Mouse (Mus musculus): Measurements from ENCODE around the gene Trio. TPM values are rescaled to one million over a fixed set of nuclear protein-coding genes. Genes with fewer than 3 reads are reported as not detected.

The Trio gene
- polyA plus RNA-seq, 1 experiment from 2014 or later: 18.6 TPM

DNA sequence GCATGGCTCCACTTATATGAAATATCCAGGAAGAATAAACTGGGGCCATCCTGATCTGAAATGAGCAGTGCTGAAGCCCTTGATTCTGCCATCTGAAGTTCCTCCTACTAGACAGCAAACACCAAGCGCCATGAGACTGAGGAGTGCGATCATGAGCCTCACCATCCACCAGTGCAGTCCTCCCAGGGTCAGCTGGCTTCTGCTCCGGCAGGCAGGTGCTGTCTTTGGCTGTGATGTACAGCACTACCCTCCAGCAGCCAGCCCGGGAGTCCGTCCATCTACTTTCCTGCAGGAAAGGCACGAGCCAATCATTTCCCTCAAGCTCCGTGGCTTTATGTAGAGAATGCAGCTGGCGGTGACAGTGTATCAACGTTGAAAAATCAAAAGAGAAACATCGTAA is 10.0 kb upstream of the Trio start:
- Histone ChIP-seq H3K36me3 (no peaks in the 10 kb centered on the region), H3K27ac (ENCODE audit: poor library complexity, severe bottlenecking) (no peak overlapping the region), H3K4me2 (no peak overlapping the region), H3K9me3 (replicated peaks) (no peaks in the 10 kb centered on the region), H3K27me3 (replicated peaks) (peaks cover 9% of the 10 kb centered on the region), H3K4me3 (no peak overlapping the region), H3K4me1 (replicated peaks) (no peaks in the 10 kb centered on the region), H3K9ac (no peak overlapping the region)
- WGBS: 71% methylated on average over 10 of the region's 10 CpGs
- ATAC-seq (ENCODE audit: insufficient number of reproducible peaks, low FRiP score): no peak

- no peaks in the 10 kb centered on the region for H3K4me1 ChIP-seq (replicated peaks)
- WGBS: 76% methylated on average over 10 of the region's 10 CpGs
- H3K4me3 ChIP-seq: no peak overlapping the region
- H3K9ac ChIP-seq: no peak overlapping the region
- no peak for ATAC-seq (ENCODE audit: insufficient number of reproducible peaks, low FRiP score)
- H3K9me3 ChIP-seq (replicated peaks): no peaks in the 10 kb centered on the region
- no peak overlapping the region for H3K4me2 ChIP-seq
- no peaks in the 10 kb centered on the region for H3K36me3 ChIP-seq
- H3K27ac ChIP-seq (ENCODE audit: poor library complexity, severe bottlenecking): no peak overlapping the region
- peaks cover 6% of the 10 kb centered on the region; the same call in 1 of the 2 replicates for H3K27me3 ChIP-seq (replicated peaks)
Observed at GRCm38 (mm10) chr15:28034636-28035035, 9.0 kb upstream of the Trio start.

DNA sequence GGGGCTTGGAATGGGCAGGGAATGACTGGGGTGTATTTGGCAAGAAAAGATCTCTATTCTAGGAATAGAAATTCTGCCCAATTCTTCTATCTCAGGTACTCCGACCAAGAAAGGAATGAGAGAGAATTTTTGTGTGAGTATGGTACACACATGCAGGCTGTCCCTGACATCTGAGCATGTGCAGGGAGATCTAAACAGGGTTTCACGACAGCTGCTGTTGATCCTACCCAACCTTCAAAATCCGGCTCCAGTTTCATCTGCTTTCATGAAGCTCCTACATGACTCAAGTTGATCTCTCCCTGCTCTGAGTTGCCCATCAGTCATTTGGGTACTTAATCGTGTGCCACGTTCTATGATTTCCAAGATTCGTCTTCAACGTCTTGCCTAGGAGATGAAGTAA is 3.7 kb upstream of the Trio start:
- no peaks in the 10 kb centered on the region for H3K36me3 ChIP-seq
- no peaks in the 10 kb centered on the region for H3K9me3 ChIP-seq (replicated peaks)
- WGBS: 78% methylated on average over 7 of the region's 7 CpGs
- H3K4me1 ChIP-seq (replicated peaks): peaks cover 10% of the 10 kb centered on the region
- no peak overlapping the region for H3K4me3 ChIP-seq
- ATAC-seq (ENCODE audit: insufficient number of reproducible peaks, low FRiP score): no peak
- H3K9ac ChIP-seq: no peak overlapping the region
- H3K4me2 ChIP-seq: no peak overlapping the region
- no peak overlapping the region for H3K27ac ChIP-seq (ENCODE audit: poor library complexity, severe bottlenecking)
- H3K27me3 ChIP-seq (replicated peaks): 0 out of 2 replicates have a peak, but pooled peaks cover 2% of the 10 kb centered on the region

DNA sequence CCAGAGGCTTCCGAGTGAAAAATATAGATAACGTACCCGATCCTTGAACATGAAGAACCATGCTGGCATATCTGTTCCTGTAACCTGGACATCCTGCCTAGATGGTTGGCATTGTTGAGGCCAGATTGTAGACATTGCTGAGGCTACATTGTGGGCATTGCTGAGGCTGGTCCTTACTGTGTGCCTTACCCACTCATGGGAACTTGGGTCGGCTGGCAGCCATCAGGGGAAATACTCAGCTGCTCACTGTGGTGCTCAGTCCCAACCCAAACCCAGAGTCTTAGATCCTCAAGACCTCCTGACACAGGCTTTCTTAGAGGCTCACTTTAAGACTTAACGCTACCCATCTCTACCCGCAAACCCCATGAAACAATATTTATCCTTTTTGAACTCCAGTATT is 2.9 kb upstream of the Trio start:
- WGBS: 85% methylated on average over 6 of the region's 6 CpGs
- peaks cover 14% of the 10 kb centered on the region for H3K4me1 ChIP-seq (replicated peaks)
- no peak overlapping the region for H3K4me2 ChIP-seq
- no peaks in the 10 kb centered on the region for H3K36me3 ChIP-seq
- no peak for ATAC-seq (ENCODE audit: insufficient number of reproducible peaks, low FRiP score)
- H3K27ac ChIP-seq (ENCODE audit: poor library complexity, severe bottlenecking): no peak overlapping the region
- H3K9ac ChIP-seq: no peak overlapping the region
- no peak overlapping the region for H3K4me3 ChIP-seq
- H3K9me3 ChIP-seq (replicated peaks): no peaks in the 10 kb centered on the region
- 0 out of 2 replicates have a peak, but pooled peaks cover 2% of the 10 kb centered on the region for H3K27me3 ChIP-seq (replicated peaks)

DNA sequence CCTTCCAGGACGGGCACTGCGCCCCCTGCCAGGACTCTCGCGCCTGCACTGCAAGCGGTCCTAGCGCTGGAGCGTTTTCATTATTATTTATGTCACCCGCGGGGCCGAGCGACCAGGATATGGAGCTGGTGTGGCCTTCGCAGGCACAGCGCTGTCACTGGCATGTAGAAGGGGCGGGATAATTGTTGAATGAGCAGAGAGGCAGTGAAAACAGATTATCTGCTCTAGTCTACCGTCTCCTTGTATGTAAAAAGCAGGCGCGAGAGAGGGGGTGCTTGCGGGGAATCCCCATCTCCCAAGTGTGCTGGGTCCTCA is 476 bp upstream of the Trio start:
- Histone ChIP-seq H3K9me3 (replicated peaks) (no peaks in the 10 kb centered on the region), H3K4me1 (replicated peaks) (peaks cover 38% of the 10 kb centered on the region), H3K9ac (peak overlapping the region; percentile 61), H3K36me3 (no peaks in the 10 kb centered on the region), H3K27ac (ENCODE audit: poor library complexity, severe bottlenecking) (peak overlapping the region; percentile 41; the same call in 1 of the 2 replicates), H3K4me2 (peak overlapping the region; percentile 92), H3K27me3 (replicated peaks) (no peaks in the 10 kb centered on the region), H3K4me3 (peak overlapping the region; percentile 81)
- WGBS: 2% methylated on average over 18 of the region's 18 CpGs
- no peak for ATAC-seq (ENCODE audit: insufficient number of reproducible peaks, low FRiP score)

GRCm38 (mm10) chr15:28024965-28025338 is 696 bp downstream of the Trio start:
- WGBS: under 1% methylated on average over 51 of the region's 54 CpGs
- Histone ChIP-seq H3K4me2 (peak overlapping the region; percentile 92), H3K27me3 (replicated peaks) (no peaks in the 10 kb centered on the region), H3K4me1 (replicated peaks) (peaks cover 47% of the 10 kb centered on the region), H3K4me3 (peak overlapping the region; percentile 81), H3K9ac (peak overlapping the region; percentile 98), H3K9me3 (replicated peaks) (no peaks in the 10 kb centered on the region), H3K27ac (ENCODE audit: poor library complexity, severe bottlenecking) (peak overlapping the region; percentile 97), H3K36me3 (no peaks in the 10 kb centered on the region)
- peak; percentile 23 for ATAC-seq (ENCODE audit: insufficient number of reproducible peaks, low FRiP score)

GRCm38 (mm10) chr15:28024031-28024964 is 1.4 kb downstream of the Trio start:
- Histone ChIP-seq H3K9me3 (replicated peaks) (no peaks in the 10 kb centered on the region), H3K27me3 (replicated peaks) (no peaks in the 10 kb centered on the region), H3K4me3 (peak overlapping the region; percentile 81), H3K27ac (ENCODE audit: poor library complexity, severe bottlenecking) (peak overlapping the region; percentile 97), H3K4me1 (replicated peaks) (peaks cover 54% of the 10 kb centered on the region), H3K4me2 (peak overlapping the region; percentile 92), H3K36me3 (no peaks in the 10 kb centered on the region), H3K9ac (peak overlapping the region; percentile 98)
- ATAC-seq (ENCODE audit: insufficient number of reproducible peaks, low FRiP score): peak; percentile 56
- WGBS: under 1% methylated on average over 79 of the region's 81 CpGs

DNA sequence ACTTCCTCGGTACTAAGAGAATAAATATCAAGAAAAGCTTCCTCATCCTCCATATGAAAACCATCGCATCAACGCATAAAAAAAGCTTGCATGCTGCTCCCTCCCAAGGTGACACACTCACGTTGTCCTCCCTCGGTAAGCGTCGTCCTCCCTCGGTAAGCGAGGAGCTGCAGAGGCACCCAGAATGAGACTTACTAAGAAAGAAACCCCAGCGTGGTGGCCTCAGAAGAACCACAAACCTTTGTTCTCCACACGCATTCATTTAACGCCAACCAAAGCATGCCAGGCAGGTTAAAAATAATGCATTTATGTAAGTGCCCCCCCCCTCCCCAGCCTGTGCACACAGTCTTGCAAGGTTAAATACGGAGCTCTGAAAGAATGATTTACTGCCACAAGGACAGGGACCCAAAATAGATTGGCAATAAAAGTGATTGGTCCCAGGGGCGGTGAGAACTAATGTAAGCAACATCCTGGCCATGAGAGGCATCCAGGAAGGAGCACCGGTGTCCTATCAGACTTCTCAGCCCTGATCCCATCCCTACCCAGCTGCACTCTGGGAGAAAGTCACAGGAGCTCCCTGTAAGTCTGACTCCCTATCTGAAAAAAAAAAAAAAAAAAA is 3.9 kb downstream of the Trio start:
- peak overlapping the region; percentile 48 for H3K9ac ChIP-seq
- peaks cover 62% of the 10 kb centered on the region for H3K4me1 ChIP-seq (replicated peaks)
- H3K36me3 ChIP-seq: no peaks in the 10 kb centered on the region
- H3K27me3 ChIP-seq (replicated peaks): no peaks in the 10 kb centered on the region
- no peak overlapping the region for H3K27ac ChIP-seq (ENCODE audit: poor library complexity, severe bottlenecking)
- H3K4me3 ChIP-seq: peak overlapping the region; percentile 18; the same call in 1 of the 2 replicates
- 14% methylated on average over 15 of the region's 15 CpGs for WGBS
- ATAC-seq (ENCODE audit: insufficient number of reproducible peaks, low FRiP score): no peak
- no peaks in the 10 kb centered on the region for H3K9me3 ChIP-seq (replicated peaks)
- H3K4me2 ChIP-seq: peak overlapping the region; percentile 63

- Histone ChIP-seq H3K36me3 (no peaks in the 10 kb centered on the region), H3K9ac (no peak overlapping the region), H3K27ac (ENCODE audit: poor library complexity, severe bottlenecking) (no peak overlapping the region), H3K9me3 (replicated peaks) (no peaks in the 10 kb centered on the region), H3K27me3 (replicated peaks) (no peaks in the 10 kb centered on the region), H3K4me3 (no peak overlapping the region), H3K4me2 (no peak overlapping the region), H3K4me1 (replicated peaks) (peaks cover 72% of the 10 kb centered on the region)
- 60% methylated on average over 7 of the region's 7 CpGs for WGBS
- no peak for ATAC-seq (ENCODE audit: insufficient number of reproducible peaks, low FRiP score)
Observed at GRCm38 (mm10) chr15:28019393-28020070, 6.1 kb downstream of the Trio start.

GRCm38 (mm10) chr15:28007516-28007915 is 18.1 kb downstream of the Trio start:
- no peaks in the 10 kb centered on the region for H3K9me3 ChIP-seq (replicated peaks)
- no peak for ATAC-seq (ENCODE audit: insufficient number of reproducible peaks, low FRiP score)
- H3K4me2 ChIP-seq: no peak overlapping the region
- H3K27ac ChIP-seq (ENCODE audit: poor library complexity, severe bottlenecking): no peak overlapping the region
- no peaks in the 10 kb centered on the region for H3K36me3 ChIP-seq
- H3K9ac ChIP-seq: no peak overlapping the region
- peaks cover 57% of the 10 kb centered on the region for H3K4me1 ChIP-seq (replicated peaks)
- 67% methylated on average over 3 of the region's 3 CpGs for WGBS
- H3K27me3 ChIP-seq (replicated peaks): no peaks in the 10 kb centered on the region
- no peak overlapping the region for H3K4me3 ChIP-seq

DNA sequence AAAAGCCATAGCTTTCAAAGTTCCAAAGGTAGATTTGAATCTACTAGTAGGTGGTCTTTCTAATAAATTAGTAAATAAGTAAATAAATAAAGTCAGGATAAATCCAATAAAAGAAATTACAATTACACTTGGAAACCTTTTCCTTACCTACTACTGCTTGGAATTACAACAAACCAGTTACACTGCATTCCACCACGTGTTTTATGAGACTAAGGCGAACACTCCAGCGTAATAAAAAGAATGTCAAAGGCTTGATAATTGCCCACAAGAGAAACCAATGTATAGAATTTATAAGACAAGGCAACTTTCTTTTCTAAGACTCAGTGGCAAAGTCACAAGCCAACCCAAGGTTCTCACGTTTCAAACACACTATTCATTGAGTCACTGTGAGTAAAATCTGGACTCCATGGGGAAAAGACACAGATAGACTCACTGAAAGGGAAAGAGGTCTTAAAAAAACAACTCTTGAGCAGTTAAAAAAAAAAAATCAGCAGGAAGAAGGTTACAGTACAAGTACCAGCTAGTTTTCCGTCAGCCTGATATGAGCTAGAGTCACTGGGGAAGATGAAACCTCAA is 21.4 kb downstream of the Trio start:
- peaks cover 60% of the 10 kb centered on the region for H3K4me1 ChIP-seq (replicated peaks)
- H3K36me3 ChIP-seq: no peaks in the 10 kb centered on the region
- WGBS: 61% methylated on average over 5 of the region's 5 CpGs
- ATAC-seq (ENCODE audit: insufficient number of reproducible peaks, low FRiP score): no peak
- no peaks in the 10 kb centered on the region for H3K9me3 ChIP-seq (replicated peaks)
- no peak overlapping the region for H3K4me2 ChIP-seq
- no peak overlapping the region for H3K27ac ChIP-seq (ENCODE audit: poor library complexity, severe bottlenecking)
- H3K4me3 ChIP-seq: no peak overlapping the region
- no peak overlapping the region for H3K9ac ChIP-seq
- no peaks in the 10 kb centered on the region for H3K27me3 ChIP-seq (replicated peaks)
